Mouse (Mus musculus) spleen, adult 2 months (tissue): ENCODE data around the gene Pgls. TPM values are rescaled to one million over a fixed set of nuclear protein-coding genes. Genes with fewer than 3 reads are reported as not detected.
A peak's percentile ranks its signal among the peaks of the same experiment; 100 is the strongest.

Experiments
- DNase-seq, 2 experiments: peaks; one replicate each; pipeline versions ENCODE4 v3.0.0 to v3.0.0-alpha.2; 2012 to 2021; ENCODE audit warnings: low spot score in 2 of 2, low read depth in 1 of 2
- H3K27ac ChIP-seq: fragments of 200-500 bp; 2 replicates; pipeline ENCODE4 v1.5.1; 2012; ENCODE audit warnings: low read length, inconsistent platforms; ENCODE audit not compliant: insufficient read depth
- H3K27me3 ChIP-seq: fragments of 200-500 bp; 2 replicates; pipeline ENCODE4 v1.6.1; 2012; ENCODE audit warnings: mild to moderate bottlenecking, moderate library complexity, low read length, inconsistent platforms; ENCODE audit not compliant: control insufficient read depth, insufficient read depth
- H3K36me3 ChIP-seq: fragments of 200-500 bp; 2 replicates; pipeline ENCODE4 v1.6.1; 2012; ENCODE audit warnings: mild to moderate bottlenecking, low read length, inconsistent platforms; ENCODE audit not compliant: control insufficient read depth, insufficient read depth
- H3K4me1 ChIP-seq: fragments of 200-500 bp; 2 replicates; pipeline ENCODE4 v1.6.1; 2011; ENCODE audit warnings: inconsistent platforms; ENCODE audit not compliant: control insufficient read depth, insufficient read depth, insufficient read length
- H3K4me3 ChIP-seq: fragments of 200-500 bp; 2 replicates; pipeline ENCODE4 v1.5.1; 2011; ENCODE audit warnings: mild to moderate bottlenecking, inconsistent platforms; ENCODE audit not compliant: insufficient read depth, insufficient read length; ENCODE audit errors: extremely low read depth
- CTCF ChIP-seq: fragments of 200-500 bp; IDR thresholded peaks from 2 replicates; pipeline ENCODE4 v1.5.1; 2011; ENCODE audit warnings: mild to moderate bottlenecking, inconsistent platforms; ENCODE audit not compliant: insufficient read depth, insufficient read length, insufficient replicate concordance; ENCODE audit errors: extremely low read depth
- POLR2A ChIP-seq: fragments of 200-500 bp; IDR thresholded peaks from 2 replicates; pipeline ENCODE4 v1.6.1; 2011; ENCODE audit warnings: low read depth, low read length, inconsistent platforms
- WGBS: fragments of 180-500 bp; shearing (Covaris S2); methylation state at CpG from one replicate; pipeline ENCODE4 v1.1.7; 2018; 5-methylcytosine and 5-hydroxymethylcytosine counted together
- polyA plus RNA-seq: library from polyadenylated mRNA; depleted of rRNA; stranded (reverse); fragments of >200 nt; gene quantifications from 2 replicates; pipeline ENCODE4 v1.2.3, GENCODE M21; 2012

Pgls gene
- polyA plus RNA-seq, 1 experiment = 171 TPM

DNA sequence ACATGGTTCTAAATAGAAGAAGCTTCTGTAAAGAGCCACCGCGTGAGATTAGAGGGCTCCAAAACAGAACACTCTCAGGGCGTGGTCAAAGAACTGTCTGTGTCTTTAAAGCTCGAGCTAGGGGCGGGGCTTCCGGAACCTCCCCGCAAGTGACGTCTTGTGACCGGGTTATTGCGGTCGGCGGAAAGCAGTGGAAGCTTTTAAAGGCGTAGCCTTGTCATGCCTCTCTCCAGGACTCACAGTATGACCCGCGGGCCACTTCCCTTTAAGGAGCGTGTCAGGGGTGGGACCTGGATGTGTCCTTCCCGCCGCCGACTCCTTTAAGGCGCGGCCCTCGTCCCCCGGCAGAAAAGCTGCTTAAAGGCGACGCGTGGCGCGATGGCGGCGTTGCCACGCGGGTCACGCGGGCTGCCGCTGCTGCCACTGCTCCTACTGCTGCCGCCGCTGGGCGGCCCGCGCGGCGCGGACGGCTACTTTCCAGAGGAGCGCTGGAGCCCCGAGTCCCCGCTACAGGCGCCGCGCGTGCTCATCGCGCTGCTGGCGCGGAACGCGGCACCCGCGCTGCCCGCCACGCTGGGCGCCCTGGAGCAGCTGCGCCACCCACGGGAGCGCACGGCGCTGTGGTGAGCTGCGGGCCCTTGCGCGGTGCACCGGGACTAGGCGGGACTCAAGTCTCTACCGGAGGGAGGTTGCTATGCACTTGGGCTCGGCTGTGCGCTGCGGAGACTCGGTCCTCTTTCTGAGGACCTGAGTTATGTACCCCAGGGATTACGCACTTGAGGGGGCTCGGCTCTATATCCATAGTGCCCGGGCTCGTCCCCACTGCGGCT is 19.1 kb downstream of the Pgls start, which contains the start of gene Colgalt1:
Gene Colgalt1, plus strand, starts transcription at position 177 of the 830 bp plus-strand sequence.
- TF ChIP-seq CTCF = no peak
- peak; percentile 42; the same call in 1 of the 2 replicates for TF ChIP-seq POLR2A
- Histone ChIP-seq H3K36me3 (peaks cover 10% of the 10 kb centered on the region), H3K4me1 (peaks cover 8% of the 10 kb centered on the region; the same call in 1 of the 2 replicates), H3K27me3 (no peaks in the 10 kb centered on the region), H3K4me3 (peak within 1 kb of the TSS; percentile 81), H3K27ac (peak within 1 kb of the TSS; percentile 83)
- DNase-seq = peak; percentile 96 to 99
- WGBS = under 1% methylated on average over 82 of the region's 82 CpGs

DNA sequence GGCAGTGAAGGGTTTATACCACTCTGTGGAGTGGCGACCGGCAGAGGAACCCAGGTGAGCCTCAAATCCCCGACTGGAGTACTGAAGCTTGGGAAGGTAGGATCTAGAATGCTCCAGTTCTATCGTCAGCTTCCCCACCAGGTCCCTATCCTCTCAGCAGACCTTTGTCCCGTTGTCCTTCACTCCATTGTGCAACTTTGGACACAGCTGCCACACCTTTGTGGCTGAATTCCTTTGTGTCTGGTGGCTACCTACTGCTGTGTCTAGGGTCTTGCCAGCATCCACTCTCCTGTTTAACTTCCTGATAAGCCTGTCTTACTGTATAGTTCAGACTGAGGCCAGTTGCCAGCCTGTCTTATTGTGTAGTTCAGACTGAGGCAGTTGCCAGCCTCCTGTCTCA is 20.2 kb downstream of the Pgls start:
- no peak for DNase-seq
- H3K4me3 ChIP-seq = peak overlapping the region; percentile 81; the same call in 1 of the 2 replicates
- 34% methylated on average over 5 of the region's 5 CpGs for WGBS
- H3K4me1 ChIP-seq = peaks cover 8% of the 10 kb centered on the region; the same call in 1 of the 2 replicates
- no peaks in the 10 kb centered on the region for H3K27me3 ChIP-seq
- peaks cover 14% of the 10 kb centered on the region for H3K36me3 ChIP-seq
- TF ChIP-seq CTCF (no peak), POLR2A (no peak)
- H3K27ac ChIP-seq = peak overlapping the region; percentile 27; the same call in 1 of the 2 replicates

DNA sequence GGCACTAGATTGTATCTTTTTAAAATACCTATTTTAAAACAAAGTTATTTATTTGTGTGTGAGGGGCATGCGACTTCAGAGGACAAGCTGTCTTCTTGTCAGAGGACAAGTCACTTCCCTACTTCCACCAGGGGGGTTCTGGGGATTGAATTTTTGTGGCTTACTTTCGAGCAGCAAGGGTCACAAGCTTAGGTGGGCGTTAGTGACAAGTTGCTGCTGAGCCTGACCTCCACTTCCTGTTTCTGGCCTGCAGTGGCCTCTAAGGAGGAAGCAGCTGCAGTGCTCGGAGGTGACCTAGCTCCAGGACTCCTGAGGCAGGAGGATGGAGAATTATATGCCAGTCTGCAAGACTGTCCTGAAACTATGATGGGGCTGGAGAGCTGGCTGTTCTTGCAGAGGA is 21.4 kb downstream of the Pgls start:
- no peak for DNase-seq
- TF ChIP-seq POLR2A = no peak
- TF ChIP-seq CTCF = no peak
- peak overlapping the region; percentile 27 for H3K27ac ChIP-seq
- peaks cover 8% of the 10 kb centered on the region; the same call in 1 of the 2 replicates for H3K4me1 ChIP-seq
- no peaks in the 10 kb centered on the region for H3K27me3 ChIP-seq
- 17% methylated on average over 4 of the region's 4 CpGs for whole genome bisulfite sequencing
- H3K36me3 ChIP-seq = peaks cover 25% of the 10 kb centered on the region
- H3K4me3 ChIP-seq = no peak overlapping the region

DNA sequence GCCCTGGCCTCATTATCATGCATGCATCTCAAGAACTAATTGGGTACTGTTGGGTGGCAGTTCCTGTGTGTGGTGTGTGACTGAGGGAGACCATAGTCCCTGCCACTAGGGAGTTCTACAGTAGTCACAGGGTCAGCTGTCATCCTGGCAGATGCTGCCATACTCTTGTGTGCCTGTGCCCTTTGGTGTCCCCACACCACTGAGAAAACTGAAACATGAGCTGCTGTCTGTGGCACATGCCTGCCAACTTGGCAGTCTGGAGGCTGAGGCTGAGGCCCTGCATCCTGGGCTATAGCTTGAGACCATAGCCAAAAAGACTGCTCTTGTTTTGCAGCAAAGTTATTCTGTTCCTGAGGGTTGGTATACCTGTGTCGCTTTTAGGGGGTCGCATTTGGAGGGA is 27.8 kb downstream of the Pgls start:
- H3K36me3 ChIP-seq = peaks cover 63% of the 10 kb centered on the region
- no peak overlapping the region for H3K27ac ChIP-seq
- no peak for DNase-seq
- H3K4me3 ChIP-seq = no peak overlapping the region
- H3K27me3 ChIP-seq = no peaks in the 10 kb centered on the region
- WGBS = 100% methylated on average over 2 of the region's 2 CpGs
- no peak for TF ChIP-seq POLR2A
- TF ChIP-seq CTCF = no peak
- H3K4me1 ChIP-seq = no peaks in the 10 kb centered on the region; the same call in 1 of the 2 replicates

DNA sequence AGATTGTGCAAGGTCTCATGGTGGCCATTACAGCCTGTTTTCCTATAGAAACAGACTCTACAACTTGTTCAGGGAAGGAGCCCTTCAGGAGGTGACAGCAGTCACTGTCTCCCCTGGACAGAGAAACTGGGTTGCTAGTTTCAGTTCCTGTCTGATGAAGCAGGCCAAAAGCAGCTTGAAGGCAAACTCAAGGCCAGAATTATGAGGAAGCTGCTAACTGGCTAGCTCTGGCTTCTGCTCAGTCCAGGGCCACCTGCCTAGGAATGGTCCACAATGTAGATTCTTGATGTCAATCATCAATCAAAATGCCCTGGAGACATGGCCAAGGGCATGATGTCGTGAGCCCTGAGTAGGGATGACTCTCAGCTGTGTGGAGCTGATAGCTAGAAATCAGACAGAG is 33.1 kb downstream of the Pgls start:
- Histone ChIP-seq H3K4me3 (no peak overlapping the region), H3K4me1 (peaks cover 26% of the 10 kb centered on the region), H3K27ac (peak overlapping the region; percentile 27; the same call in 1 of the 2 replicates), H3K36me3 (peaks cover 34% of the 10 kb centered on the region), H3K27me3 (no peaks in the 10 kb centered on the region; the same call in 1 of the 2 replicates)
- peak in 1 of 2 experiments; percentile 38 for DNase-seq
- WGBS = 41% methylated on average over 1 of the region's 1 CpGs
- TF ChIP-seq POLR2A (no peak), CTCF (no peak)

DNA sequence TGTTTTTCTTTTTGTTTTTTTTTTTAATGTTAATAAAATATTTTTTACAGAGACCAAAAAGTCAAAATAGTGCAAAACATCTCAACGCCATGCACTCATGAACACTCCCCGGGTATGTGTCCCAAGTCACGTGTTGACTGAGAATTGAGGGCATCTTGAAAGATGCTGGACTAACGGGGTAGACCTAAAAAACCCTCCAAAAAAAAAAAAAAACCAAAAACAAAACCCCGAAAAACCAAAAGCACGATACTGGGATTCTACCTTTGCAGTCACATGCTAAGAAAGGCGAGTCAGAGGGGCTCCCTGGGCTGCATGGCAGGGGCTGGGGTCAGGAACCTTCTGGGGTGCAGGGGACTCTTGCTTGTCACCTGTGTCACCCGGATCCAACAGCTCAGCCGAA is 34.8 kb downstream of the Pgls start:
- DNase-seq = no peak
- no peak for TF ChIP-seq CTCF
- no peak for TF ChIP-seq POLR2A
- Histone ChIP-seq H3K36me3 (peaks cover 24% of the 10 kb centered on the region), H3K27ac (no peak overlapping the region; the same call in 1 of the 2 replicates), H3K4me1 (peaks cover 29% of the 10 kb centered on the region), H3K27me3 (no peaks in the 10 kb centered on the region; the same call in 1 of the 2 replicates), H3K4me3 (no peak overlapping the region)
- whole genome bisulfite sequencing = 78% methylated on average over 9 of the region's 9 CpGs

DNA sequence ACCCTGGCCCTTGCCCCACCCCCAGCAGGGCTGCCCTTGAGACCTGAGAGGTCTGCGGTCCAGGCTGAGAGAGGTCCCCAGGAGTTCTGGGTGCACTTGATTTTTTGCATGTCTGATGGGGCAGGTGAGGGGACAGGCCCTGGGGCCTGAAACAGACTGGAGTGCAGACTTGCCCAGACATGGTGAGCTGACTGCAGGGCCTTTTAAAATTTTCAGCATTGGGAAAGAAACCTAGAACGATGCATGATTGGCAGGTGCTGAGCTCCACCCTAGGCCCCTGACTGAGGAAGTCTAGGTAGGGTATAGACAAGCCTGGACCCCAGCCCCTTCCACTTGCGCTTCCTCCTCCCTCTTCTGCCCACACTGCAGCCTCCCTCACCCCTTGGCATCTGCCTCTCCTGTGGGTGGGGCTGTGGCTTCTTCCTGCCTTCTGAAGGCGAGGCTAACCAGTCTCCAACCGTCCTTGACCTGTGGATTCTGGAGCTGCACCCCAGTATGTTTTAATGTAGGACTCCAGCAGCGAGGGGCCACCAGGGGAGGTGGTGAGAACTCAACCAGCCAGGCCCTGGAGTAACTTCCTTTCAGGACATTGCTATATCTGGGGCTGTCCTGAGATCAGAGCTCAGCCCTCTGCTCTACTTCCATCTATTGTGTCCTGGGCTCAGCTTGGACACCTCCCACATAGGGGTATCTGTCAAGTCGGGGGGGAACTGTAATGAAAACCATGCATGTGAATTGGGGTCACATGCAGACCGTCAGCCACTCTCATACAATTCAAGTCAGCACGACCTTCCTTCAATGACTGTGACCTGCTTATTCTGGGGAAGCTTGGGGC is 35.5 kb downstream of the Pgls start:
- DNase-seq = no peak
- H3K36me3 ChIP-seq = peaks cover 18% of the 10 kb centered on the region
- H3K27me3 ChIP-seq = no peaks in the 10 kb centered on the region; the same call in 1 of the 2 replicates
- H3K4me3 ChIP-seq = no peak overlapping the region
- TF ChIP-seq CTCF = no peak
- no peak for TF ChIP-seq POLR2A
- WGBS = 27% methylated on average over 9 of the region's 9 CpGs
- H3K27ac ChIP-seq = peak overlapping the region; percentile 37
- H3K4me1 ChIP-seq = peaks cover 29% of the 10 kb centered on the region
